Comparison of ENCODE assay signal across 8 mouse cellular contexts in the genomic region with DNA sequence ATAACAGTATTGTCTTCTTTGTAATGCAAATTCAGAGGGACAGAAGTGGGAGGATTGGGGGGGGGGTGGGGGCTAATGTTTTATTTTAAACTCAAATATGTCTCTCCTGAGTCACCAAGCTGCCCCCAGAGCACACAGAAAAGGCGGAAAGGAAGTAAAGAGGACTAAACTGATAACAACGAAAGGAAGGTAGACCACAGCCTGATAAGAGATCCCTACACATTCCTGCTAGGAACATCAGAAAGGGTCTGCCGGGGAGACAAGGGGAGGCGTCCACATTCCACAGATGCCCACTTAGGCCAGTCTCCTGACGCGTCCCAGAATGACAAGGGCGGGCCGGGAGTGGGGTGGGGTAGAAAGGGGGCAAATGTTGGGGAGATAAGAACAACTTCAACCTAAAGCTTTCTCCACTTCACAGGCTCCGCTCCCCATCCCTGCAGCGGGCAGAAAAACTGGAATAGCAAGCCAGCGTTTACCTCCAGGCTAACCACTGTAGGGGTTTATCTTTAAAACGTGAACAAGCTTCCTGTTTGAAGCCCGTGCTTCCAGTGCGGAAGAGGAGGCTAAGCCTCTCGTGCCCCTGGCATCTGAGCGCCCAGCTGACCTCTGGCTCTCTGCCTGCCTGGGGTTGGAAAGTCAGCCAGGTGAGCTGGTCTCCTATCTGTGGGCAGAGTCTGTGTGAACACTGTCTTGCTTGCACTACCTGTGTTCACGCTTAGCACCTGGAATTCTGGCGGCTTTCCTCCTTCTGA.
A peak's percentile ranks its signal among the peaks of the same experiment; 100 is the strongest.
DNase-seq lines count a peak whose midpoint lies in the region; ATAC-seq and TF ChIP-seq lines count a peak whose summit lies in the region.

No protein-coding gene starts in this region.

- ATAC-seq in hindbrain, embryonic 11.5 days (ENCODE audit: low FRiP score) = no peak
- ATAC-seq in limb, embryonic 14.5 days (ENCODE audit: low FRiP score, low read depth) = no peak
- ATAC-seq in midbrain, embryonic 13.5 days = no peak

- H3K36me3 ChIP-seq in hindbrain, embryonic 11.5 days (ENCODE audit: control insufficient read depth, insufficient read depth, low read length) = no peaks in the 10 kb centered on the region
- no peaks in the 10 kb centered on the region for H3K36me3 ChIP-seq in limb, embryonic 14.5 days (ENCODE audit: control insufficient read depth, insufficient read depth, low read length)
- no peaks in the 10 kb centered on the region for H3K36me3 ChIP-seq in midbrain, embryonic 13.5 days

- H3K9ac ChIP-seq in hindbrain, embryonic 11.5 days (ENCODE audit: low read depth, low read length) = no peak overlapping the region
- H3K9ac ChIP-seq in limb, embryonic 14.5 days (ENCODE audit: low read depth, low read length, severe bottlenecking) = 0 out of 2 replicates have a peak overlapping the region, but pooled peaks have one; percentile 16
- no peak overlapping the region; the same call in 1 of the 2 replicates for H3K9ac ChIP-seq in midbrain, embryonic 13.5 days (replicated peaks)

- whole genome bisulfite sequencing in hindbrain, embryonic 11.5 days = 10% methylated on average over 18 of the region's 18 CpGs
- 13% methylated on average over 18 of the region's 18 CpGs for WGBS in limb, embryonic 14.5 days
- WGBS in midbrain, embryonic 13.5 days = 19% methylated on average over 18 of the region's 18 CpGs

- peak overlapping the region; percentile 20; the same call in 1 of the 2 replicates for H3K4me2 ChIP-seq in hindbrain, embryonic 11.5 days (replicated peaks; ENCODE audit: low read depth, low read length)
- peak overlapping the region; percentile 27 for H3K4me2 ChIP-seq in limb, embryonic 14.5 days (replicated peaks; ENCODE audit: low read depth, low read length, severe bottlenecking)
- H3K4me2 ChIP-seq in midbrain, embryonic 13.5 days (replicated peaks) = peak overlapping the region; percentile 39

- no peaks in the 10 kb centered on the region for H3K4me1 ChIP-seq in hindbrain, embryonic 11.5 days (replicated peaks; ENCODE audit: control insufficient read depth, insufficient read depth, low read length)
- peaks cover 20% of the 10 kb centered on the region for H3K4me1 ChIP-seq in limb, embryonic 14.5 days (ENCODE audit: control insufficient read depth, insufficient read depth, low read length)
- peaks cover 11% of the 10 kb centered on the region for H3K4me1 ChIP-seq in midbrain, embryonic 13.5 days (replicated peaks)

- no peak for TF ChIP-seq POLR2A in limb, embryonic 14.5 days (IDR thresholded peaks at IDR 0.05; ENCODE audit: borderline replicate concordance, extremely low read depth, insufficient read depth, insufficient read length)

- no peak overlapping the region for H3K27ac ChIP-seq in hindbrain, embryonic 11.5 days (ENCODE audit: low read depth, low read length)
- no peak overlapping the region for H3K27ac ChIP-seq in limb, embryonic 14.5 days (replicated peaks; ENCODE audit: low read depth, low read length)
- H3K27ac ChIP-seq in midbrain, embryonic 13.5 days = no peak overlapping the region

- H3K27me3 ChIP-seq in hindbrain, embryonic 11.5 days (ENCODE audit: control insufficient read depth, insufficient read depth, low read length) = no peaks in the 10 kb centered on the region
- H3K27me3 ChIP-seq in limb, embryonic 14.5 days (ENCODE audit: control insufficient read depth, insufficient read depth, low read length) = no peaks in the 10 kb centered on the region
- no peaks in the 10 kb centered on the region for H3K27me3 ChIP-seq in midbrain, embryonic 13.5 days

- peak; percentile 15 for DNase-seq in ovary, adult 18-20 months (ENCODE audit: low spot score)
- DNase-seq in ovary, postnatal 14 days (ENCODE audit: low spot score) = no peak
- DNase-seq in hindbrain, embryonic 11.5 days (ENCODE audit: low spot score) = peak; percentile 19
- DNase-seq in limb, embryonic 14.5 days (ENCODE audit: low spot score) = no peak
- peak; percentile 12 for DNase-seq in urinary bladder, postnatal 25 days (ENCODE audit: low spot score)
- DNase-seq in left cerebral cortex, adult 18-20 months (ENCODE audit: low spot score in 2 of 2) = no peak
- DNase-seq in adrenal gland, adult 8-10 months = no peak

- H3K9me3 ChIP-seq in hindbrain, embryonic 11.5 days (ENCODE audit: control insufficient read depth, low read length) = no peaks in the 10 kb centered on the region
- H3K9me3 ChIP-seq in limb, embryonic 14.5 days (ENCODE audit: control insufficient read depth, low read length) = no peaks in the 10 kb centered on the region
- no peaks in the 10 kb centered on the region for H3K9me3 ChIP-seq in midbrain, embryonic 13.5 days

- H3K4me3 ChIP-seq in hindbrain, embryonic 11.5 days (ENCODE audit: low read depth, low read length) = no peak overlapping the region
- no peak overlapping the region for H3K4me3 ChIP-seq in limb, embryonic 14.5 days (replicated peaks; ENCODE audit: low read length)
- no peak overlapping the region for H3K4me3 ChIP-seq in midbrain, embryonic 13.5 days (replicated peaks)

Comparison
In these comparisons a context has a peak if more than half of its experiments do, and no peak if none do; other contexts are left out.
1. DNase-seq: peak in ovary, adult 18-20 months (single experiment), hindbrain, embryonic 11.5 days (single experiment) and urinary bladder, postnatal 25 days (single experiment); none in ovary, postnatal 14 days (single experiment), limb, embryonic 14.5 days (single experiment), left cerebral cortex, adult 18-20 months (0 of 2) and adrenal gland, adult 8-10 months (single experiment).
2. Peak in every context shown above with its lines, with median percentiles within 50 percentile points of each other: H3K4me2 ChIP-seq.